Mouse (Mus musculus) c-Kit-negative CD71-positive TER-119-positive erythroid progenitor cells, embryonic 14.5 days (primary cell): ENCODE measurements at regions not wholly inside any gene's neighbourhood (a gene's known extent, or its start where the extent isn't known, plus 50 kb on each side); places are given as distances from the start of the nearest gene placed in this dataset.

Source experiments
- DNase-seq: peaks from one replicate; pipeline ENCODE4 v3.0.0-alpha.2; 2013; ENCODE audit warnings: low read depth, low spot score

- DNase-seq, result no peak
Observed at GRCm38 (mm10) chr6:51094304-51094703, 338.2 kb upstream of the Nfe2l3 start.

DNA sequence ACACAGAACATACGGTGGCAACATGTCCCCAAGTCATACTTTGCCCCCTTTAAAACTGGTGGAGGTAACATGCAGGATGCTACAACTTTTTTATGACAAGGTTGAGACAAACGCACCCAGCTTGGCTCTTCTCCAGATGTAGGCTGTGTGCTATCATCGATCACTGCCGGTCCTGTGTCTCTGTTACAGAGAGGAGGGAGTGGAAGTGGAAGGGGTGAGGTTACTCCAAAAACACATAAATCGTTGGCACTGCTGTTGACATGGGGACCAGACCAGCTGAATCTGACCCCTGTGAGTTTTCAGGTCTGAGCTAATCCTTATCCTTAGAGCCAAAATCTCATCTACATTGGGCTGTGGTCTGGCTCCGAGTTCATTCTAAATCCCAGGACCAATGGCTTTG, 335.0 kb upstream of the Nfe2l3 start:
- DNase-seq, result no peak

- DNase-seq, result no peak
Observed at GRCm38 (mm10) chr6:51100341-51100740, 332.1 kb upstream of the Nfe2l3 start.

- DNase-seq, result no peak
Observed at GRCm38 (mm10) chr6:51103236-51103635, 329.2 kb upstream of the Nfe2l3 start.

GRCm38 (mm10) chr6:51104336-51104735, 328.1 kb upstream of the Nfe2l3 start:
- no peak for DNase-seq

DNA sequence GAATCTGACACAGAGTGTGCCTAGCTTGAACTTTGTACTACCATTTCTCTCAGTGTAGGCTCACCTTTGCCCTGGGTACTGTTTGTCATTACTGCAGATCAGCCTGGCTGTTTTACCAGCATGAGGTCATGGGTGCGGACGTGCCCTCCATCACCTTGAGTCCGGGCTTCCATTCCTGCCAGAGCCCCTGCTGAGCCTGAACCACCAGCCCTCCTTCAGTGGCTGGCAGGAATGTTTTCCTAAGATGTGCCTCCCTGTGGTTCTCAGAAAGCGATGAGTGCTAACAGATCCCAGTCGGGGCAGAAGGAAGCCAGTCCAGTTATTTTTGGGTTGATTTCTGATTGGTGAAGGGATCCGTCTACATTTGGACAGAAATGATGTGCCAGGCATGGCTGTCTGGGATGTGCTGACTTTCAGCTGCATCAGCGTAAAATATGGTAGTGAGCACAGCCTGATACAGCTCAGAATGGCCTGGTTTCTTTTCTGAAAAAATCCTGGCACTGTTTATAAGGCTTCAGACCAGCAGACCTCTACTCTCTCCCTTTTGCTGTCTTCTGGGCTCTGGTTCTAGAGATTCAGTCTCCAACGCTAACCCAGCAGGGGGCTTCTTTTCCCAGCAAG, 324.0 kb upstream of the Nfe2l3 start:
- DNase-seq, result no peak

DNA sequence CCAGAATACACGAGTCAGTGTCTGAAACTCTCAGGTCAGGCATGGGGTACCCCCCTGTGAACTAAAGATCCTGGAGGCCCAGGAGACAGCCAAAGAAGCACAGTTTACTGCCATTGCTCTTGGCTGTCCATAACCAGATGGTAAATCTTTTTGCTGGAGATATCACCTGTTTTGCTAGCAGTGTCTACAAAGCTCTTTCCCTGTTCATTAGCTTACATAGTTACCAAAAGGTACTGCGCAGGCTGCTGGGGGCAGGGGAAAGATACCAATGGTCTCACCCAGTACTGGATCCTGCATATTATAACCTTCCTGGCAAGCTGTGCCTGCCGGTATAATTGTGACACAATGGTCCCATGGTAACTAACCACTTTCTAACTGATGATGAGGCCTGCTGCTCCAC, 321.9 kb upstream of the Nfe2l3 start:
- DNase-seq, result no peak

- DNase-seq, result no peak
Observed at GRCm38 (mm10) chr6:51114604-51115333, 317.7 kb upstream of the Nfe2l3 start.

DNA sequence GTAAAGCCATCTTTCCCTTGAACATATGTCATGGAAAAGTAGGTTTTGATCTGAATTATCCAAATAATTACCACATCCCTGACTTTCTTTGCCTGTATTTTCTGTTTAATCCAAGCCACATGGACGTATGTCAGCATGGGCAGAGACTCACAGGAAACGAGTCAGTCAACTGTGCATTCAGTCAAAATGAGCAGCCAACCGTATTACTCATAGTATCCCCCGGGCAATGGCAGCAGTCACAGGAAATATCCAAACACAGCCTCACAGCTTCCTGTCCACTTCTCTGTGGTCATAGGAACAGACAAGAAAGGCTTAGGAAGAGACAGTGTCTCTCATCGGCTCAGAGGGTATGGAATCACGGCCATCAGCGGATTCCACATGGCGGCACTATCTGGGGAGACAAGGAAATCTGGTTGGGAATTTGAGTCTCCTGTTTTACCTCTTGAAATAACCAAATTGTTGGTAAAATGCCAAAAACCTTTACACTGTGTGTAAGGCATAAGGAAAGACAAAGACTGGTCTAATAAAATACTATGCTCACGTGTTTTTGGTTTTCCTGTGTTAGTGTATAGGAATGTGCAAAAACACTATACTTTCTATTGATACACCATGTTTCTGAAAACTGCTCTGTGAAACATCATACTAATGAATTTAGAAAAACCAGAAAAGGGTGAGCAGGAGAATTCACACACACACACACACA, 313.5 kb upstream of the Nfe2l3 start:
- DNase-seq, result no peak

- no peak for DNase-seq
Observed at GRCm38 (mm10) chr6:51119691-51120302, 312.7 kb upstream of the Nfe2l3 start.

GRCm38 (mm10) chr6:51122941-51123340, 309.5 kb upstream of the Nfe2l3 start:
- no peak for DNase-seq

DNA sequence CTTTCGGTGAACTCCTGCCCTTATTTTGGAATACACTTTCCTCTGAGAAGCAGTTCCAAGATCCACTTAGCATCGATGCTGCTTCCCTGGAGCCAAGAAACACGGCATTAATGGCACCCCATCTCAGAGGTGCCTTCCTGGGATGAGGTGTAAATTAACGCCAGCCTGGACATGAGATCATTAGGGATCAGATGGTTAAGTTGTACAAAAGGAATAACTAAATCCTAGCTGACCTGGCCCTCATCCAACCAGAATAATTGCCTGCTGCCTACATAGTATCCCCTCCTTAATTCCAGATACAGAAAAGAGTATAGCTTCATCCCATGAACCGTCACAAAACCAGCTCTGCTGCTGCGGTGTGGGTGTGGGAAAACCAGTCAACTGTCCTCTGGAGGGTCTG, 304.6 kb upstream of the Nfe2l3 start:
- no peak for DNase-seq

GRCm38 (mm10) chr6:51129096-51129495, 303.4 kb upstream of the Nfe2l3 start:
- no peak for DNase-seq

- no peak for DNase-seq
Observed at GRCm38 (mm10) chr6:51129591-51129990, 302.9 kb upstream of the Nfe2l3 start.

- DNase-seq, result no peak
Observed at GRCm38 (mm10) chr6:51144762-51145161, 287.7 kb upstream of the Nfe2l3 start.

DNA sequence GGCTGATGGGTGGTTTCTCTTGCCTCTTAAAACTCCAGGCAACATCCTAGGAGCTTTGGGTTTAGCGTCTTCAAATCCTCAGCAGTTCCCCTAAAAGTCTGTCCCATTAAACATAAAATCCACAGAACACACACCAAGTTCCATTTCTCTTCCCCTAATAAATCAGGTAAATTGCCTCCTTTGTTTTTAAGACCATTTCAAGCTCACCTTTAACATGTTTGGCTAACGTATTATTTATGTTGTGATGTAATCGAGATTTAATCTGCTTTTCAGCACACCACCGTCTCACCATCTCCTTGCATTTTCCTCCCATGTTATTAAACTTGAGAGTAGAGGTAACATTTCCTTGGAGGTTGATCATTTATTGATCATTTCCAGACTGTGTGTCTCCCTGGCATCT, 286.6 kb upstream of the Nfe2l3 start:
- DNase-seq, result no peak

- DNase-seq, result no peak
Observed at GRCm38 (mm10) chr6:51148821-51149220, 283.6 kb upstream of the Nfe2l3 start.

DNA sequence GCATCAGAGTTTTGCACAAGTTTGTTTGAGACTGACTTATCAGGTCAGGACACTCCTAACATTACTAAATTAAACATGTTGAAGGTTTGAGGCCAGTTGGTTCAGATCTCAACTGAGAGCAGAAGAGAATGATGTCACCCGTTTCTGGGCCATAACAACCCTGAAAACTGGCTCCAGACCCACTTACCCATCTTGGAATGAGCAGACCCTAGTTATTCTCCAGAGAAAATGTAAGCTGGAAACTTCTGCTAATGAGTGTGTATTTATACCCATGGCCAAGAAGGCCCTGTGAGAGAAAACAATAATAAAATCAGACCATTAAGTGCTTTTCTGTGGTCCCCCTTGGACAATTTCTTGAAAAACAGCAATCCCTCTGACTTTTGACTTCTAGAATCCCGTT, 282.4 kb upstream of the Nfe2l3 start:
- DNase-seq, result no peak

GRCm38 (mm10) chr6:51150486-51150885, 282.0 kb upstream of the Nfe2l3 start:
- no peak for DNase-seq

GRCm38 (mm10) chr6:51150916-51151315, 281.6 kb upstream of the Nfe2l3 start:
- no peak for DNase-seq

DNA sequence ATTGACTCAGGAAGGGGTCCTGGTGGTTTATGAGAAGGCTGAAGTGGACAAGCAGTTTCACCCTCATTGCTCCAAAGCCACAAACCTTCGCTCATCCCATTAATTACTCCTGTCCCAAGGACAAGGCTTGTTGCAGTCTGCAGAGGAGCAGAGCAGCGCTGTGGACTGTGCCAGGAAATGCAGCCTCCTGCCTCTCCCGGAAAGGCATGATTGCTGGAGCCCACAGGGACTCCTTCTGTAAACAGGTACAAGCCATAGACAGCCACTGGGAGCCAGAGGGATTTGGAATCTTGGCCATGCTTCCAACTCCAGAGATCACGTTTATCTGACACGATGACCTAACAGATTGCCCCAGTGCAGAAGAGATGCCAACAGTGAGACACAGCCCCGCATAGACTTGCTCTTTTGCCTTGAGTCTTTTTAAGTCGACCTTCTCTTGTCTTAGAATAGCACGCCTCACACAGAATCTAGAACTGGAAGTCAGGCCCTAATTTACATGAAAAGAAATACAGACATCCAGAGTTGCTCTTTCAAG, 275.6 kb upstream of the Nfe2l3 start:
- DNase-seq, result no peak

- DNase-seq, result no peak
Observed at GRCm38 (mm10) chr6:51161149-51161548, 271.3 kb upstream of the Nfe2l3 start.
